ENCODE assay signal across 9 mouse cellular contexts in the genomic region with DNA sequence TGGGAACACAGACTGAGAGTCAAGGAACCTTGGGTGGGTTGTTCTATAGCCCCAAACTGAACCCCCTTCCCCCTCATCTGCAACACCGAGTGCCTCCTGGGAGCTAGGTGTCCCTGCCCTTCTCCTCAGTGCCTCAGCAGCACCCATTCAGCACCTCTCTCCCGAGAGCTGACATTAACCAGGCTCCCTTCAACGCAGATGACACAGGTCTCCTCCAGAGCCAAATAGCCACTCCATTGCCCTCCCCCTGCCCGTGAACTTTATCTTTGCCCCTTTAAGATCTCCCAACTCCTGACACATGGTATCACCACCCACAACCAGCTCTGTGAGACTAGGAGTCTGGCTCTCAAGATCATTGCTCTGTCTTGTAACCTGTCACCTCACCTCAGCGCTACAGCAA. TPM values are rescaled to one million over a fixed set of nuclear protein-coding genes. Genes with fewer than 3 reads are reported as not detected.
DNase-seq lines count a peak whose midpoint lies in the region; ATAC-seq lines count a peak whose summit lies in the region.
"Had no signal": no experiment of that assay in that cellular context is flagged by ENCODE, and none has a peak within 500 bp of the region (broad histone marks: within the 10 kb centered on the region; RNA-seq: fewer than 3 reads in every experiment).

No protein-coding gene starts in this region.

- 25% methylated on average over 5 of the region's 5 CpGs for WGBS in forebrain, embryonic 15.5 days
- 7% methylated on average over 5 of the region's 5 CpGs for WGBS in hindbrain, embryonic 14.5 days

- peak overlapping the region; percentile 79 for H3K4me3 ChIP-seq in forebrain, embryonic 15.5 days
- H3K4me3 ChIP-seq in hindbrain, embryonic 14.5 days (replicated peaks; ENCODE audit: low read length): peak overlapping the region; percentile 73

- peak overlapping the region; percentile 82 for H3K27ac ChIP-seq in forebrain, embryonic 15.5 days (replicated peaks)
- peak overlapping the region; percentile 82 for H3K27ac ChIP-seq in hindbrain, embryonic 14.5 days
- H3K27ac ChIP-seq: macrophage had no signal

- DNase-seq in heart, adult 11 months: peak; percentile 98
- no peak for DNase-seq in heart, postnatal 25 days (ENCODE audit: low spot score)
- DNase-seq in hindbrain, embryonic 14.5 days (ENCODE audit: low spot score): no peak
- DNase-seq in neural tube, embryonic 10.5 days (ENCODE audit: extremely low spot score, low spot score): peak; percentile 47
- no peak for DNase-seq in cerebellum, adult 11 months
- DNase-seq in frontal cortex, postnatal 25 days (ENCODE audit: low spot score in 2 of 2): no peak

- H3K36me3 ChIP-seq in forebrain, embryonic 15.5 days: 0 out of 2 replicates have a peak, but pooled peaks cover 6% of the 10 kb centered on the region
- H3K36me3 ChIP-seq in hindbrain, embryonic 14.5 days (replicated peaks; ENCODE audit: control insufficient read depth, insufficient read depth): peaks cover 29% of the 10 kb centered on the region

- no peaks in the 10 kb centered on the region for H3K9me3 ChIP-seq in forebrain, embryonic 15.5 days
- no peaks in the 10 kb centered on the region for H3K9me3 ChIP-seq in hindbrain, embryonic 14.5 days (ENCODE audit: control insufficient read depth, low read length)

- peak overlapping the region; percentile 95 for H3K9ac ChIP-seq in forebrain, embryonic 15.5 days (replicated peaks)
- H3K9ac ChIP-seq in hindbrain, embryonic 14.5 days: peak overlapping the region; percentile 93

- H3K4me1 ChIP-seq in forebrain, embryonic 15.5 days: peaks cover 61% of the 10 kb centered on the region
- peaks cover 52% of the 10 kb centered on the region for H3K4me1 ChIP-seq in hindbrain, embryonic 14.5 days (replicated peaks; ENCODE audit: control insufficient read depth, insufficient read depth, low read length)

- intact Hi-C loops in heart, postnatal 25 days (cut with DNase I): no loop called here

- peak overlapping the region; percentile 92 for H3K4me2 ChIP-seq in forebrain, embryonic 15.5 days (replicated peaks)
- H3K4me2 ChIP-seq in hindbrain, embryonic 14.5 days (replicated peaks): peak overlapping the region; percentile 65

- no peaks in the 10 kb centered on the region for H3K27me3 ChIP-seq in forebrain, embryonic 15.5 days
- H3K27me3 ChIP-seq in hindbrain, embryonic 14.5 days (ENCODE audit: control insufficient read depth, insufficient read depth, low read length): no peaks in the 10 kb centered on the region

- no peak for ATAC-seq in forebrain, embryonic 15.5 days (replicated peaks)
- ATAC-seq in hindbrain, embryonic 14.5 days (ENCODE audit: low FRiP score): no peak
- ATAC-seq in monocyte, adult 5-6 weeks (replicated peaks; ENCODE audit: insufficient number of reproducible peaks, low FRiP score, low TSS enrichment, poor library complexity, severe bottlenecking): no peak

RNA-seq across cellular contexts. Expression of a gene that starts 0.8 kb away (rescaled TPM):
- 10 to 100 TPM; 64.1 to 71.6 TPM for total RNA-seq in heart, postnatal 25 days (2021)
- polyA plus RNA-seq in forebrain, embryonic 15.5 days (2015; fragmentation: Nextera tagmentation; extraction: Ambion mirVana): 107 and 114 TPM in 2 replicates
- 39.9 and 40.8 TPM in 2 replicates for polyA plus RNA-seq in hindbrain, embryonic 14.5 days (2014; fragmentation: Nextera tagmentation; extraction: Ambion mirVana)
- 0.49 to 0.96 TPM in 2 of 3 replicates, not detected in the other for total RNA-seq in monocyte, adult 5-6 weeks (2017)

RNA-seq across cellular contexts. Expression of a gene that starts 10.3 kb away (rescaled TPM):
- total RNA-seq in heart, postnatal 25 days (2021): under 1 TPM; 0.17 to 0.39 TPM
- polyA plus RNA-seq in forebrain, embryonic 15.5 days (2015; fragmentation: Nextera tagmentation; extraction: Ambion mirVana): 2.7 and 3.1 TPM in 2 replicates
- 4.8 and 4.9 TPM in 2 replicates for polyA plus RNA-seq in hindbrain, embryonic 14.5 days (2014; fragmentation: Nextera tagmentation; extraction: Ambion mirVana)
- total RNA-seq in monocyte, adult 5-6 weeks (2017): 1.4 to 6.4 TPM (median 4.7 TPM) in 3 replicates

RNA-seq across cellular contexts. Expression of a gene that starts 20.9 kb away (rescaled TPM):
- total RNA-seq in heart, postnatal 25 days (2021): 1 to 10 TPM; 4.6 to 6.1 TPM
- polyA plus RNA-seq in forebrain, embryonic 15.5 days (2015; fragmentation: Nextera tagmentation; extraction: Ambion mirVana): 26.3 and 27.2 TPM in 2 replicates
- polyA plus RNA-seq in hindbrain, embryonic 14.5 days (2014; fragmentation: Nextera tagmentation; extraction: Ambion mirVana): 15.6 and 16.8 TPM in 2 replicates
- 2.8 to 9.4 TPM (median 3.8 TPM) in 3 replicates for total RNA-seq in monocyte, adult 5-6 weeks (2017)

RNA-seq across cellular contexts. Expression of a gene that starts 21.0 kb away (rescaled TPM):
- total RNA-seq in heart, postnatal 25 days (2021): 10 to 100 TPM; 16.9 to 17.9 TPM
- 112 and 115 TPM in 2 replicates for polyA plus RNA-seq in forebrain, embryonic 15.5 days (2015; fragmentation: Nextera tagmentation; extraction: Ambion mirVana)
- 55.7 TPM in 2 replicates for polyA plus RNA-seq in hindbrain, embryonic 14.5 days (2014; fragmentation: Nextera tagmentation; extraction: Ambion mirVana)
- total RNA-seq in monocyte, adult 5-6 weeks (2017): 11.9 to 26.9 TPM (median 24.5 TPM) in 3 replicates

RNA-seq across cellular contexts. Expression of a gene that starts 46.6 kb away (rescaled TPM):
- total RNA-seq in heart, postnatal 25 days (2021): 10 to 100 TPM; 18.0 to 25.8 TPM
- 22.2 and 25.9 TPM in 2 replicates for polyA plus RNA-seq in forebrain, embryonic 15.5 days (2015; fragmentation: Nextera tagmentation; extraction: Ambion mirVana)
- 72.1 and 94.2 TPM in 2 replicates for polyA plus RNA-seq in hindbrain, embryonic 14.5 days (2014; fragmentation: Nextera tagmentation; extraction: Ambion mirVana)
- total RNA-seq in monocyte, adult 5-6 weeks (2017): not detected in 3 replicates
- polyA plus RNA-seq: macrophage had no signal

Comparison
In these comparisons a context has a peak if more than half of its experiments do, and no peak if none do; other contexts are left out.
1. DNase-seq: peak in heart, adult 11 months (single experiment) and neural tube, embryonic 10.5 days (single experiment); none in heart, postnatal 25 days (single experiment), hindbrain, embryonic 14.5 days (single experiment), cerebellum, adult 11 months (single experiment) and frontal cortex, postnatal 25 days (0 of 2).
2. RNA of a gene that starts 0.8 kb away (total RNA-seq): 64.1 to 71.6 TPM in heart, postnatal 25 days; 0.49 to 0.96 TPM in monocyte, adult 5-6 weeks; every median in the first group is over 10 times any median in the second.